ENCODE assay signal across 20 mouse cellular contexts in the genomic region with DNA sequence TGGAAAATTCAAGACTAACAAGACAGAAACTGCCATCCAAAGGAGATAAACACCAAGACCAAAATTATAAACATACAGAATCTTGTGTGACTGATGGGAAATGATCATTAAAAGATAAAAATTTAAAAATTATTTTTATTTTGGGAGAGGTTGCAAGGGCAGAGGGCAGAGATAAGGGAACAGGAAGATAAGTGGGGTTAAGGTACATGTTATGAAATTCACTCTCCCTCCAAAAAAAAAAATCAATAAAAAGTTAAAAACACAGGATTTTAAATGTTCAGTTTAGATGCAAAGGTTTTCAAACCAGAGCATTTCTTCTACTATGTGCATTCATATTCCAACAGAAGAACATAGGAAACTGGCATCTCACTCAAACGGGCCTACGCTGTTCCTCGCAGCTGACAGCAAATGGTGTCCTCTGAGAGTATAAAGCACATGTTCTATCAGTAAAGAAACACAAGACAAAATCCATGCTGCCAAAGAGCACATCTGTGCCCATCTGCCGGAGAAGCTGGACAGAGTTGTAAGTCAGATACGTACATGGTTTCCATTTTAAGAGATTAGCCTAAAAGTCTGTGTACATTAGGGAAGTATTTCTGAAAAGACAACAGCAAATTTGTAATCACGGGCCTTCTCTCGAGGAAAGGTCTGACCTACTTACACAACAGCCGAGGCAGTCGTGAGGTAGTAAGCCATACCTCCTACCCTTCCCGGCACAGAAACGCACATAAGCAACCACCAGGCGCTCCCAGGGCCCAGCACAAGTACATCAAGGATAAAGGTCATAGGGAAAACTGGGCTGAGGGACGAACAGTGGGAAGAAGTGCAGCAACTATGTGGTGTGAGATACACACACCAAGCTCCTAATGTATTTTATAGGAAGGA.
DNase-seq lines count a peak whose midpoint lies in the region; ATAC-seq and TF ChIP-seq lines count a peak whose summit lies in the region.
"Had no signal": no experiment of that assay in that cellular context is flagged by ENCODE, and none has a peak within 500 bp of the region (broad histone marks: within the 10 kb centered on the region; RNA-seq: fewer than 3 reads in every experiment).

No protein-coding gene starts in this region.

- no peaks in the 10 kb centered on the region; the same call in 1 of the 2 replicates for H3K36me3 ChIP-seq in liver, embryonic 11.5 days (ENCODE audit: control insufficient read depth, insufficient read depth, low read length)
- peaks cover 16% of the 10 kb centered on the region for H3K36me3 ChIP-seq in liver, embryonic 15.5 days (replicated peaks)
- H3K36me3 ChIP-seq in intestine, embryonic 15.5 days: no peaks in the 10 kb centered on the region

- DNase-seq in layer of hippocampus, adult 2 months (ENCODE audit: low spot score in 2 of 2): peak; percentile 38 to 50
- DNase-seq in layer of hippocampus, postnatal 10 days (ENCODE audit: low spot score in 2 of 2): no peak
- DNase-seq in liver, embryonic 11.5 days (ENCODE audit: low spot score): no peak
- DNase-seq in liver: no peak
- DNase-seq in telencephalon, adult 2 months (ENCODE audit: low read depth, low spot score): peak; percentile 54
- DNase-seq: adrenal gland, adult 8-10 months; adrenal gland, postnatal 36 days; cerebellum, adult 11 months; cerebellum, adult 9-10 months; cerebellum, postnatal 25 days; gastrocnemius, adult 2 months; gastrocnemius, postnatal 25 days; heart, postnatal 36 days had no signal

- H3K4me3 ChIP-seq in layer of hippocampus, adult 2 months: no peak overlapping the region
- no peak overlapping the region for H3K4me3 ChIP-seq in liver, embryonic 11.5 days (ENCODE audit: low read depth, low read length)
- no peak overlapping the region for H3K4me3 ChIP-seq in liver, embryonic 15.5 days (replicated peaks)
- no peak overlapping the region for H3K4me3 ChIP-seq in intestine, embryonic 15.5 days (replicated peaks)
- H3K4me3 ChIP-seq: embryonic facial prominence, embryonic 12.5 days; gastrocnemius, adult 2 months; heart, embryonic 13.5 days; hindbrain, embryonic 12.5 days had no signal

- ATAC-seq in liver, embryonic 11.5 days (replicated peaks; ENCODE audit: low FRiP score): no peak
- ATAC-seq in liver, embryonic 15.5 days (ENCODE audit: insufficient read depth): peak; percentile 25; the same call in 1 of the 2 replicates
- ATAC-seq in intestine, embryonic 15.5 days: no peak
- ATAC-seq: forebrain, embryonic 16.5 days; hindbrain, embryonic 16.5 days had no signal

- H3K9ac ChIP-seq in liver, embryonic 11.5 days (ENCODE audit: low read depth, low read length): no peak overlapping the region
- no peak overlapping the region for H3K9ac ChIP-seq in liver, embryonic 15.5 days
- H3K9ac ChIP-seq in intestine, embryonic 15.5 days: no peak overlapping the region
- H3K9ac ChIP-seq: embryonic facial prominence, embryonic 12.5 days; heart, embryonic 13.5 days; hindbrain, embryonic 12.5 days had no signal

- no peak overlapping the region for H3K4me2 ChIP-seq in liver, embryonic 11.5 days
- H3K4me2 ChIP-seq in liver, embryonic 15.5 days: no peak overlapping the region
- H3K4me2 ChIP-seq in intestine, embryonic 15.5 days (replicated peaks): no peak overlapping the region
- H3K4me2 ChIP-seq: embryonic facial prominence, embryonic 12.5 days; heart, embryonic 13.5 days; hindbrain, embryonic 12.5 days had no signal

- no peak for TF ChIP-seq CTCF in layer of hippocampus, adult 2 months (conservative IDR thresholded peaks at IDR 0.05)

- H3K27ac ChIP-seq in layer of hippocampus, adult 2 months: peak overlapping the region; percentile 62; the same call in 1 of the 2 replicates
- H3K27ac ChIP-seq in liver, embryonic 11.5 days (ENCODE audit: low read depth, low read length): 0 out of 2 replicates have a peak overlapping the region, but pooled peaks have one; percentile 6
- peak overlapping the region; percentile 53 for H3K27ac ChIP-seq in liver, embryonic 15.5 days (replicated peaks)
- no peak overlapping the region for H3K27ac ChIP-seq in intestine, embryonic 15.5 days
- H3K27ac ChIP-seq: embryonic facial prominence, embryonic 12.5 days; gastrocnemius, adult 2 months; heart, embryonic 13.5 days; hindbrain, embryonic 12.5 days had no signal

- H3K9me3 ChIP-seq in liver, embryonic 11.5 days (ENCODE audit: control insufficient read depth, low read length): no peaks in the 10 kb centered on the region
- no peaks in the 10 kb centered on the region for H3K9me3 ChIP-seq in liver, embryonic 15.5 days (replicated peaks)
- H3K9me3 ChIP-seq in intestine, embryonic 15.5 days: no peaks in the 10 kb centered on the region
- H3K9me3 ChIP-seq: embryonic facial prominence, embryonic 12.5 days; heart, embryonic 13.5 days; hindbrain, embryonic 12.5 days had no signal

- WGBS in liver, embryonic 11.5 days: 83% methylated on average over 13 of the region's 13 CpGs
- WGBS in liver, embryonic 15.5 days (ENCODE audit: insufficient replicate concordance): 72% methylated on average over 13 of the region's 13 CpGs
- 71% methylated on average over 13 of the region's 13 CpGs for WGBS in intestine, embryonic 15.5 days

- H3K27me3 ChIP-seq in liver, embryonic 11.5 days (replicated peaks; ENCODE audit: control insufficient read depth, insufficient read depth, low read length): no peaks in the 10 kb centered on the region
- H3K27me3 ChIP-seq in liver, embryonic 15.5 days: no peaks in the 10 kb centered on the region
- no peaks in the 10 kb centered on the region for H3K27me3 ChIP-seq in intestine, embryonic 15.5 days (replicated peaks)
- H3K27me3 ChIP-seq: embryonic facial prominence, embryonic 12.5 days; heart, embryonic 13.5 days; hindbrain, embryonic 12.5 days had no signal

- no peaks in the 10 kb centered on the region for H3K4me1 ChIP-seq in liver, embryonic 11.5 days (replicated peaks; ENCODE audit: control insufficient read depth, insufficient read depth, low read length)
- peaks cover 6% of the 10 kb centered on the region; the same call in 1 of the 2 replicates for H3K4me1 ChIP-seq in liver, embryonic 15.5 days (replicated peaks)
- H3K4me1 ChIP-seq in intestine, embryonic 15.5 days (replicated peaks): no peaks in the 10 kb centered on the region
- H3K4me1 ChIP-seq: heart, embryonic 13.5 days; hindbrain, embryonic 12.5 days had no signal

Comparison
In these comparisons a context has a peak if more than half of its experiments do, and no peak if none do; other contexts are left out.
1. DNase-seq: peak in layer of hippocampus, adult 2 months (2 of 2) and telencephalon, adult 2 months (single experiment); none in layer of hippocampus, postnatal 10 days (0 of 2), liver, embryonic 11.5 days (single experiment) and liver (single experiment).